Mouse (Mus musculus) CH12.LX (cell line): ENCODE measurements around the gene Cdk8.

Experiments
- CHD2 ChIP-seq: IDR thresholded peaks from 2 replicates; pipeline ENCODE4 v1.6.1; 2011; ENCODE audit warnings: low read length, improper control_type of control experiment
- CTCF ChIP-seq, 2 experiments: IDR thresholded peaks in 1 of 2; conservative IDR thresholded peaks in 1 of 2; 2 replicates each; pipeline ENCODE4 v1.5.1; 2011 to 2012; ENCODE audit warnings: low read depth in 2 of 2, low read length in 2 of 2, improper control_type of control experiment in 1 of 2, inconsistent platforms in 1 of 2, mild to moderate bottlenecking in 1 of 2, moderate library complexity in 1 of 2
- KAT2A ChIP-seq: IDR thresholded peaks from 2 replicates; pipeline ENCODE4 v1.6.1; 2012; ENCODE audit warnings: low read length, improper control_type of control experiment, inconsistent platforms; ENCODE audit not compliant: insufficient replicate concordance
- MAFK ChIP-seq: IDR thresholded peaks from 2 replicates; pipeline ENCODE4 v1.6.1; 2011; ENCODE audit warnings: low read length, improper control_type of control experiment; ENCODE audit not compliant: insufficient replicate concordance
- PAX5 ChIP-seq: IDR thresholded peaks from 2 replicates; pipeline ENCODE4 v1.6.1; 2012; ENCODE audit warnings: low read length, inconsistent platforms, mixed read lengths
- POLR2A ChIP-seq: IDR thresholded peaks from 2 replicates; pipeline ENCODE4 v1.6.1; 2011; ENCODE audit warnings: low read depth, mild to moderate bottlenecking, improper control_type of control experiment, low read length
- POLR2AphosphoS2 ChIP-seq: IDR thresholded peaks from 2 replicates; pipeline ENCODE4 v1.6.1; 2011; ENCODE audit warnings: low read depth, low read length, improper control_type of control experiment
- SMC3 ChIP-seq: IDR thresholded peaks from 2 replicates; pipeline ENCODE4 v1.6.1; 2011; ENCODE audit warnings: low read depth, low read length, improper control_type of control experiment
- ZNF384 ChIP-seq: IDR thresholded peaks from 2 replicates; pipeline ENCODE4 v1.6.1; 2012; ENCODE audit warnings: low read depth, low read length, improper control_type of control experiment, inconsistent platforms

- no peak for TF ChIP-seq CTCF (conservative IDR thresholded peaks at IDR 0.05 in 1 of 2, IDR thresholded peaks at IDR 0.05 in 1 of 2; ENCODE audit: low read depth in 2 of 2, low read length in 2 of 2)
- no peak for TF ChIP-seq ZNF384
- no peak for TF ChIP-seq POLR2A
- no peak for TF ChIP-seq SMC3
- no peak for TF ChIP-seq MAFK
- TF ChIP-seq KAT2A = no peak
- TF ChIP-seq POLR2AphosphoS2 = no peak
- no peak for TF ChIP-seq CHD2
- TF ChIP-seq PAX5 = no peak
Observed at GRCm38 (mm10) chr5:146291560-146291959, 60.5 kb downstream of the Cdk8 start.
